Mouse (Mus musculus) olfactory bulb, adult 2 months (tissue): ENCODE data around the gene Inhbe. TPM values are rescaled to one million over a fixed set of nuclear protein-coding genes. Genes with fewer than 3 reads are reported as not detected.

ENCODE experiments used
- H3K27ac ChIP-seq: fragments of 200-500 bp; 2 replicates; pipeline ENCODE4 v1.5.1; 2012; ENCODE audit warnings: low read depth, low read length; ENCODE audit not compliant: insufficient read depth
- H3K4me1 ChIP-seq: fragments of 200-500 bp; 2 replicates; pipeline ENCODE4 v1.6.1; 2012; ENCODE audit warnings: low read length; ENCODE audit not compliant: control insufficient read depth, insufficient read depth
- H3K4me3 ChIP-seq: fragments of 200-500 bp; 2 replicates; pipeline ENCODE4 v1.5.1; 2012; ENCODE audit warnings: mild to moderate bottlenecking, low read depth, low read length, moderate library complexity; ENCODE audit not compliant: insufficient read depth
- CTCF ChIP-seq: fragments of 200-500 bp; IDR thresholded peaks from 2 replicates; pipeline ENCODE4 v1.5.1; 2012; ENCODE audit warnings: low read depth, mild to moderate bottlenecking, low read length, moderate library complexity; ENCODE audit not compliant: insufficient read depth
- POLR2A ChIP-seq: fragments of 200-500 bp; IDR thresholded peaks from 2 replicates; pipeline ENCODE4 v1.6.1; 2012; ENCODE audit warnings: mild to moderate bottlenecking, low read depth, low read length, moderate library complexity; ENCODE audit not compliant: insufficient read depth
- WGBS: fragments of 180-500 bp; shearing (Covaris S2); methylation state at CpG from one replicate; pipeline ENCODE4 v1.1.7; 2018; 5-methylcytosine and 5-hydroxymethylcytosine counted together
- polyA plus RNA-seq: library from polyadenylated mRNA; stranded (reverse); fragments of >200 nt; gene quantifications from 2 replicates; pipeline ENCODE4 v1.2.4, GENCODE M21; 2012; ENCODE audit warnings: low replicate concordance; ENCODE audit not compliant: missing spikeins, insufficient read depth, insufficient read length

Gene Inhbe
- polyA plus RNA-seq, 1 experiment = not detected

DNA sequence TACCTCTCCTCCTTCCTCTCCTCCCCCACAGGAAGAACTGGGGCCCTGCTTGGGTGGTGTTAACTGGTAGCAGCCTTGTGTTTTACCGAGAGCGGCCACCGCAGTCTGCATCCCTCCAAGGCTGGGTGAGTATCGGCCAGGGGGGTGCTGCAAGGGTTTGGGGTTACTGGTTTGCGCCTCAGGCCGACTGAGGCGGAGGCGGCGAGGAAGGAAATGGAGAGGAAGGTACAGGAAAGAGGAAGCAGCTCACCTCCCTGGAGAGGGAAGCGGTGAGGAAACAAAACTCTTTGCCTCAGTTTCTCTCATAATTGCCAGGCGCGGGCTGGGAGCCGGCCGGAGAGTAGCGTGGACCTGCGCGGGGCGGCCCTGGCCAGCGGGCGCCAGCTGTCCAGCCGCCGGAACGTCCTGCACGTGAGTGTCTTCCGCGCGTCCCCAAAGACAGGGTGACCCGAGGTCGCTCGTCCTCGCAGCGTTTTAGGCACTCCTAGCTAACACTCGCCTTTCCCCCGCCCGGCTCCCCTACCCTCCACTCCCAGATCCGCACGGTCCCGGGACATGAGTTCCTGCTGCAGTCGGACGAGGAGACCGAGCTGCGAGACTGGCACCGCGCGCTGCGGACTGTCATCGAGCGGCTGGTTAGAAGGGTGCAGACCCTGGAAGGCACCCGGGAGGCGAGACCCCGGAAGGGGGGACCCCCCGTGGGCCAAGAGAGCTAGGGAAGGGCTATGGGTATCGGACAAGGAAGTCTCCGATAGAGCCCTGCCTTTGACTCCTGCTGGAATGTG is 28.0 kb downstream of the Inhbe start:
- H3K4me1 ChIP-seq = peaks cover 24% of the 10 kb centered on the region
- H3K27ac ChIP-seq = no peak overlapping the region
- peak overlapping the region; percentile 14 for H3K4me3 ChIP-seq
- 4% methylated on average over 54 of the region's 54 CpGs for WGBS
- TF ChIP-seq CTCF (no peak), POLR2A (no peak)

DNA sequence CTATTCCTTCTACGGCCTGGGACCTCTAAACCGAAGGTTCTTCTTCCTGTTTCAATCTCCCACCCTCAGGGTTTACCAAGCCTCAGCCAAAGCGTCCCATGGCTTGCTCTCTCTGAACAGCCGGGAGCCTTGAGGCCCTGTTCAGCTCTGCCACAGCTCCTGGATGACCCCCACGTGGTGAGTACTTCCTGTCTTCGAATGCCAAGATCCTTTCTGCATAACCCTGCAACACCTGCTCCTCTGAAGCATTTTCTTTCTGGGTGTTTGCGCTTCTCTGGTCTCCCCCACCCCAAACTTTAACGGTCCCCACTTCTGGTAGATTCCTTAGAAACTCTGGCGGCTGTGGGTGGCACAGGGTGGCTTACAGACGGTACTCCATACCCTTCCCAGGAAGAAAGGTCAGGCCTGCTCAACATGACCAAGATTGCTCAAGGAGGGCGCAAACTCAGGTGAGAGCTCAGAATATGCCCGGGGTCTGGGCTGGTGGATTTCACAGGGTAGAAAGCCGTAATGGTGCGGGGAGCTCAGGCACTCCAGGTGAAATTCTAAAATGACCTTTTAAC is 28.7 kb downstream of the Inhbe start:
- WGBS = 58% methylated on average over 14 of the region's 14 CpGs
- Histone ChIP-seq H3K27ac (no peak overlapping the region), H3K4me3 (no peak overlapping the region), H3K4me1 (peaks cover 18% of the 10 kb centered on the region)
- TF ChIP-seq POLR2A (no peak), CTCF (no peak)

DNA sequence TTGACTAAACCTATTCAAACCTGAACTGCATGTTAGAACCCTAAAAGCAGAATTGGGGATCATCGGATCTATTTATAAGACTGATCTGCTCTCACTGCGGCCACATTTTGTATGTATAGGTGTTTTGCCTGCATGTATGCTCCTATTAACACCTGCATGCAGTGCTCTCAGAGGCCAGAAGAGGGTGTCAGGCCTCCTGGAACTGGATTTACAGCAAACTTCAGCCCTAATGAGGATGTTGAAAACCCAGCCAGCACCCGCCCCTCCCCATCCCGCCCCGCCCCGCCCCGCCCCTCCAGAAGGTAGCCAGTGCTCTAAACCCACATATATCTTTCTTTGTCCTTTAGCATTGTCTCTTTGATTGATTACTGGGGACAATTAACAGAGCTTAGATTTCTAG is 29.7 kb downstream of the Inhbe start:
- WGBS = 13% methylated on average over 7 of the region's 7 CpGs
- no peak overlapping the region for H3K4me3 ChIP-seq
- TF ChIP-seq POLR2A = no peak
- no peak for TF ChIP-seq CTCF
- H3K4me1 ChIP-seq = peaks cover 12% of the 10 kb centered on the region
- no peak overlapping the region for H3K27ac ChIP-seq

DNA sequence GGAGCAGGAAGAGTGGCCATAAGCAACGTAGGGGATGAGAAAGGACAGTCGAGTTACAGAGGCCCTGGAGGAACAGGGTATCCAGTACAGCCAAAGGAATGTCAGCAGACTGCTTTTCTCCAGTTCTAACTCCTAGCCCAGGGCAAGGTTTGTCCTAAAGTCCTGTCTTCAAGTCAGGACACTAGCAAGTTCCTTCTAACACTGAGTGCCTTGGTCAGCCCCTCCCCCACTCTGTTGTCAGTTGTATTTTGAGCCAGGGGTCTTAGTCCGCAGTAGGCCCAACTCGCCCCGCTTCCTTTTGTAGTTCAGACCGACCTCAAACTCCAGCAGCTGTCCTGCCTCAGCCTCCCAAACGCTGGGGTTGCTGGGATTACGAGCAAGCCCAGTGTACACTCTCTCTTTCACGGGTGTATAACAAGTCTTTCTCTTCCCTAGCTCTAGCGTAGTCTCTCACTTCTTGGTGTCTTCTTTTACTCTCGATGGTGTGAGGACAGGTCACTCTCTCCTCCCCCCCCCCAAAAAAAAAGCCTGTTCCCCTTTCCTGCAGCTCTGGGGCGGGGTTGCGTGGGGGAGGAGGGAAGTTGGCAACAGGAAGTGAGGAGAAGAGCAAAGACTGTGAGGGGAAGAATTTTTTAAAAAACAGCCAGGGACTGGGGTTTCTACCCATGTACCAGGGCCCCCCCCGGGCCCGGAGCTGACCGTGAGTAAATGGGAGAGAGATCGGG is 30.9 kb downstream of the Inhbe start:
- TF ChIP-seq CTCF = no peak
- no peak for TF ChIP-seq POLR2A

DNA sequence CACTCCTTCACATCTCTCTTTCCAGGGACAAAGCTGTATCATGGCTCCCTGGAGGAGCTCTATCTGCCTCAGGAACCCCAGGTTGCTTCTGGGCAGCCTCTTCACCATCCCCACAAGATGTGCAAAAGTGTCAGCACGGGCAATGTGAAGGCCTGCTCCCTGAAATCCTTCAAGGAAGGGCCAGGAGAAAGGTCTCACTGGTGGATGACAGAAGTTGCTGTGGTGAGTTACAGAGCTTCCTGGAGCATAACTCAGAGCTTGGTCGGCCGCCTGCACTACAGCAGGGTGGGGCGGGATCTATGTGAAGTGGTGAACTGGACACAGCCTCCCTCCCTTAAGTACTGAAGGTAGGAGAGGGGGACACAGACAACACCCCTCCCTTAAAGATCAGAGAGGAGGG is 31.5 kb downstream of the Inhbe start:
- Histone ChIP-seq H3K4me3 (no peak overlapping the region), H3K27ac (no peak overlapping the region), H3K4me1 (peaks cover 12% of the 10 kb centered on the region)
- TF ChIP-seq POLR2A (no peak), CTCF (no peak)
- WGBS = 87% methylated on average over 4 of the region's 4 CpGs

More for the DNA sequence above, 30.9 kb downstream of the Inhbe start:
- H3K27ac ChIP-seq = no peak overlapping the region
- WGBS = 81% methylated on average over 17 of the region's 17 CpGs
- H3K4me1 ChIP-seq = peaks cover 12% of the 10 kb centered on the region
- no peak overlapping the region for H3K4me3 ChIP-seq

DNA sequence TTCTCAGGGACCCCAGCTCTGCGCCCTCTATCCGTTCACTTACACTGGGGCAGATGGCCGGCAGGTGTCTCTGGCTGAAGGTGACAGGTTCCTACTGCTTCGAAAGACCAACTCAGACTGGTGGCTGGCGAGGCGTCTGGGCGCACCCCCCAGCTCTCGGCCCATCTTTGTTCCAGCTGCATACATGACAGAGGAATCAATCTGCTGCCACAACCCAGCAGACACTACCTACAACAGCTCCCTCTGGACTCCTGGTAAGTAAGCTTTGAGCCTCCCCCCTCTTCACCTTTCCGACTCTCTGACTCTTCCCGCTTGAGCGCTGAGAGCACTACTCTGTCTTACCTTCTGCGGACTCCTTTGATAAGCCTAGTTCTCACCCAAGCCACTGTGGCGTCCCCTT is 32.0 kb downstream of the Inhbe start:
- 85% methylated on average over 13 of the region's 13 CpGs for WGBS
- no peak for TF ChIP-seq POLR2A
- TF ChIP-seq CTCF = no peak
- no peak overlapping the region for H3K4me3 ChIP-seq

DNA sequence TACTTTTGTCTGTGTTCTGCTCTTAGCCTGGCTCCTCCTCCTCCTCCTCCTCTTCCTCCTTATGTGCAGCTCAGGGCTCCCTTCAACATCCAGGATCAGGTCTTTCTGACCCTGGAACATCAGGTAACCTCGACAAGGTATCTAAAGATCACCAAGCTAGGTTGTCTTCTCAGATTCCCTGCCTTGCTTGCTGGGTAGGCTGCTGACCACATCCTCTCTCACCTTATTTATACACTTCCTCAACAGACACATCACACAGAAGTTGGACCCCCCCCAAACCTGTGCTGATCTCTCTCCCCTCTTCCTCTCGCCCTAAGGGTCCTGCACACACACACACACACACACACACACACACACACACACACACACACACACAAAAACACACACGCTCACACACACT is 32.6 kb downstream of the Inhbe start, which contains the start of gene Arhgap9:
Gene Arhgap9, plus strand, starts transcription at position 344 of the 400 bp plus-strand sequence.
- TF ChIP-seq CTCF = no peak
- no peak for TF ChIP-seq POLR2A
- Histone ChIP-seq H3K27ac (no peak within 1 kb of the TSS), H3K4me3 (no peak within 1 kb of the TSS), H3K4me1 (peaks cover 8% of the 10 kb centered on the region)
- 83% methylated on average over 3 of the region's 3 CpGs for WGBS

More for the DNA sequence above, 32.0 kb downstream of the Inhbe start:
- H3K27ac ChIP-seq = no peak overlapping the region
- H3K4me1 ChIP-seq = peaks cover 12% of the 10 kb centered on the region

DNA sequence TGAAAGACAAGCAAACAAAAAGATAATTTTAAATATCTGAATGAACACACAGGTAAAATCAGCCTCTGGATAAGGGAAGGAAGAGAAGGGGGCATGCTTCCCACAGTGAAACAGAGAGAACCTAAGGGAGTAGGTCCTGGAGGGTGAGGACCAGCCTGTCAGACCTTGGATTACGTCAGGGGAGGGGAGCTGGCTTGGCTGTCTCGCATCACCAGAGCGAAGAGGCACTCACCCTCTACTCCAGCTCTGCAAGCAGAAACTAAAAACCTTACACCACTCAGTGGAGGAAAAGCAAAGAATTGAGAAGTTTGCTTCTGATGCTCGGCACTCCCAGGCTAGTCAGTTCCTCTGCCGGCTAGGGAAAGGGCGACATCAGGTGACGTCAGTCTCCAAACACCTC is 34.2 kb downstream of the Inhbe start:
- WGBS = 80% methylated on average over 7 of the region's 7 CpGs

DNA sequence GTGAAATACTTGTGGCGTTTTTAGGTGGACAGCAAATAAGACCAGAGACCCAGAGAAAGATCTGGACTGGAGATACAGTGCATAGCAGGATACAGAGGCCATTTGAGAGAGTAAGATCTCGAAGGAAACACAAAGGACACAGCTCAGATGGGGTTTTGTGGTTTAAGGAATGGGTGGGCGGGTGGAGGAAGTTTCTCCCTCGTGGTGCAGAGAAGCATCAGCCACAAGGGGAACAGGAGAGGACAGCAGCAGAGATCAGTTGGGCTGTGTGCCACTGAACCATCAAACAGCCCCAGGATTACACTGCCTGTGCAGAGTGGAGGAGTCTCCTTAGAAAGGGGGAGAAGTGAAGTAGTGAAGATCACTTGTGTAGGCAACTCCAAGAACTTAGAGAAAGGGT is 36.2 kb downstream of the Inhbe start:
- Histone ChIP-seq H3K4me1 (no peaks in the 10 kb centered on the region), H3K27ac (no peak overlapping the region), H3K4me3 (no peak overlapping the region)
- 46% methylated on average over 4 of the region's 4 CpGs for WGBS
- no peak for TF ChIP-seq CTCF
- no peak for TF ChIP-seq POLR2A

More for the DNA sequence above, 34.2 kb downstream of the Inhbe start:
- no peak for TF ChIP-seq POLR2A
- H3K27ac ChIP-seq = no peak overlapping the region
- H3K4me3 ChIP-seq = no peak overlapping the region
- H3K4me1 ChIP-seq = no peaks in the 10 kb centered on the region
